Mouse (Mus musculus): ENCODE measurements around the gene Tekt5. TPM values are rescaled to one million over a fixed set of nuclear protein-coding genes. Genes with fewer than 3 reads are reported as not detected.

Tekt5 gene
- polyA plus RNA-seq, 1 experiment, result 15.5 TPM

GRCm38 (mm10) chr16:10337422-10338197 lies 57.7 kb downstream of the Tekt5 start:
- peak in 1 of 2 experiments; percentile 32 for DNase-seq (ENCODE audit: extremely low spot score in 1 of 2, low spot score in 1 of 2)

GRCm38 (mm10) chr16:10336454-10337421 lies 58.6 kb downstream of the Tekt5 start:
- DNase-seq (ENCODE audit: extremely low spot score in 1 of 2, low spot score in 1 of 2), result no peak

DNA sequence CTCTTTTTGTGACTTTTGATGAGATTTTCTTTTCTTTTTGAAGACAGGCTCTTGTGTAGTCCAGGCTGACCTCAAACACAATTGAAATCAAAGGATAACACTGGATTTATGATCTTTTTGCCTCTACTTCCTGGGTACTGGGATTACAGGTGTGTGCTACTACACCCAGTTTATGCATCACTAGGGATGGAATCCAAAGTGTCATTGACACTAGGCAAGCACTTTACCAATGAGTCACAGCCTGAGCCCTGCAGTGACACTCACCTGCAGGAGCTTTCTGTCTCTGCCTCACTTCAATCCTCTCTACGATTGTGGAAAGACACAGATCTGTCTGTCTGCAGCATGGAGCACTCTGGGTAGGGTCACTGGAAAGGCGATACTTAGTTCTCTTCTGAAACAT lies 59.3 kb downstream of the Tekt5 start:
- DNase-seq (ENCODE audit: extremely low spot score in 1 of 2, low spot score in 1 of 2), result no peak

GRCm38 (mm10) chr16:10332732-10333131 lies 62.6 kb downstream of the Tekt5 start:
- DNase-seq (ENCODE audit: extremely low spot score in 1 of 2, low spot score in 1 of 2), result no peak

GRCm38 (mm10) chr16:10330586-10331495 lies 64.4 kb downstream of the Tekt5 start:
- DNase-seq (ENCODE audit: extremely low spot score in 1 of 2, low spot score in 1 of 2), result no peak

GRCm38 (mm10) chr16:10327563-10328333 lies 67.5 kb downstream of the Tekt5 start:
- DNase-seq (ENCODE audit: extremely low spot score in 1 of 2, low spot score in 1 of 2), result no peak

GRCm38 (mm10) chr16:10319914-10320569 lies 75.2 kb downstream of the Tekt5 start:
- no peak for DNase-seq (ENCODE audit: extremely low spot score in 1 of 2, low spot score in 1 of 2)

DNA sequence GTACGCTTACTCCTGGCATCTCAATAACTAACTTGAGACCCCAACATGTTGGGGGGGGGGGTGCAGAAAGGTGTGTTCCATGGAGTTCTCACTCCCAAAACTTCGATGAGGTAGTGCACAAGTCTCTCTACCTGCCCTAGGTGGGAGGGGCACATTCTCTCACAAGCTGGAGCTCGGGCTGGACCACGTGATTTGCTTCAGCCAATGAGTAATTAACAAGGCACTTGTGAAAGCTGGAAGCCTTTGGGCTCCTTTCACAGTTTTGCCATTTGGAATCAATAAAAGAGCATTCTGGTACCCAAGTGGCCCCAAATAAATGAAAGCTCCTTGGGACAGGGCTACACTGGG lies 78.1 kb downstream of the Tekt5 start:
- no peak for DNase-seq (ENCODE audit: extremely low spot score in 1 of 2, low spot score in 1 of 2)

DNA sequence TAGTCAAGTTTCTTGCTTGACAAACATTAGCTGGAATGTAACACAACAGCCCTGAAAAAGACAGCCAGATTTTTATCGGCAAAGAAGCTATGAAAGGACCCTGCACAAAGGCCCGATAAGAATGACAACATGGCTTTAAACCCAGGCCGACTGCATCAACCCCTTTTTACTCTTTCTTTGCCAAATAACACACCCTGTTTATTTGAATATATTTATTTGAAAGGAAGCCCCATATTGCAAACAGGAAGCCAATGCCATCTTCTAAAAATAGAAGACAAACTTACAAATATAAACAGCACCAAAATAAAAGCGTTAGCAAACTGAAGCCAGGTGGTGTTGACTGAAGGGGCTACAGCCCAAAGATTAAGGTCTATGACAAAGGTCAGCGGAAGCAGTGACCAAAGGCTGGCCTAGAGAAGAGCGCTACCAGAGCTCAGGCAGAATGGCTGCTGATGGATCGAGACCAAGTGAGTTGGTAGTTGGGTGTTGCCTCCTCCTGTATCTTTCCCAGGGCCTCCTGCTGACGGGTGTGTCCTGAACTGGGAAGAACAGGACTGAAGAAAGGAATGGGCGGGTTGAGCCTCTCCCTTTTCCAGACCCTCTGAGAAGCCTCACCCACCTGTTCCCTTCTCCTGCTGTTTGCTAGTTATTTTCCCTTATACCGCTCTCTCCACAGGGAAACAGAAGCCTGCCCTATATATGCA lies 78.6 kb downstream of the Tekt5 start:
- DNase-seq (ENCODE audit: extremely low spot score in 1 of 2, low spot score in 1 of 2), result no peak

DNA sequence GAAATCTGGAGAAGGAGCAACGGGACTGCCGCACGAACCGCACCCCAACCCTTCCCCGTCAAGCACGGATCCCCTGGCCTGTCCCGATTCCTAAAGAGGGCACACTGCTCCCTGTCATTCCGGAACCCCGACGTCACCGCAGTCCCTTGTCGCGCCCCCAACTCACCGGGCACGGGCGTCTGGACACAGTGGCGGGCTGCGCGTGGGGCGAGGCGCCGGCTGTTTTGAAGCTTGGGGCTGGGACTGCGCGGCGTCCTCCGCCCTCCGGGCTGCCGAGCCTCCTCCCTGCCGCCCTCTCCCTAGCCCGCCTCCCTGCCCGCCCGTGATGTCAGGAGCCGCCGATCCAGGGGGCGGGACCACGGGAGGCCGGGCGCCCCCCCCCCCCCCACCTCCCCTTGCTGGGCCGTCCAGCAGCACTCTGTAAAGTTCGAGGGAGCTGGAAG lies 81.6 kb downstream of the Tekt5 start, which contains the start of gene Emp2:
Emp2 (minus strand) TSS at position 323 of the 443 bp plus-strand sequence.
- peak in 1 of 2 experiments; percentile 10 for DNase-seq (ENCODE audit: extremely low spot score in 1 of 2, low spot score in 1 of 2)

DNA sequence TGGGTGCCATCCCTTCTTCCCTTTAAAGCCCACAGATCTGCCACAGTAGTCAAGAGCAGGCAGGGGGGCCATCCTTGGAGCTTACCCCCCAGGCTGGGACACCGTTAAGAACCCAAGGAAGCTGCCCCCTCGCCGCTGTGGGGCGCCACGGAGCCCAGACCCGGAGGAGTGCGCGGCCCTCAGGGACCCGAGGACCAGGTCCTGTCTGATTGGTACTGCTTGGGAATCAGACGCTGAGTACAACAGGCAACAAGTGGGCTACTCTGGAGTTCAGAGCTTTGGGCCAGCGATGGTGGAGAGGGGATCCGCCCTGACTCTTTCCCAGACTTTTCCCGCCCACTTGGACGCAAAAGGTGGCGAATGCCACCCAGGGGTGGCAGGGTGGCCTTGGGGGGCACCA lies 82.1 kb downstream of the Tekt5 start:
- DNase-seq (ENCODE audit: extremely low spot score in 1 of 2, low spot score in 1 of 2), result no peak

- no peak for DNase-seq (ENCODE audit: extremely low spot score in 1 of 2, low spot score in 1 of 2)
Measured at GRCm38 (mm10) chr16:10311989-10312388, 83.3 kb downstream of the Tekt5 start.

DNA sequence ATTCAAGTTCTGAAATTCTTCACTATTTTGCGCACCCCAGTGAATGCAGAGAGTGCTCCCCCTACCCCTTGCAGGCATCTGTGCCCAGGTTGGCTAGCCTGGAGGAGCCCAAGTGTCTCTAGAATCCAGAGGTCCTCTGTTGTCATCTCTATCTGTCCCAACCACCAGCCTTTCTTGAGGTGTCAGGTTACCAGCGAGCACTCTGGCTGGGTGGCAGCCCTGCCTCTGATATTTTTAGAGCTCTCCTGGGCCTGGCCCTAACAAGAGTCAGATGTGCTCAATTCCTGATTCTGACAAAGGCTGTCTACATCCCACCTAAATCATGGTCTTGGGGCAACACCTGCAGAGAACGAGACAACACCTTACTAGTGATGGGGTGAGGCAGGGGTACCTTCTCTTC lies 84.2 kb downstream of the Tekt5 start:
- DNase-seq (ENCODE audit: extremely low spot score in 1 of 2, low spot score in 1 of 2), result no peak

DNA sequence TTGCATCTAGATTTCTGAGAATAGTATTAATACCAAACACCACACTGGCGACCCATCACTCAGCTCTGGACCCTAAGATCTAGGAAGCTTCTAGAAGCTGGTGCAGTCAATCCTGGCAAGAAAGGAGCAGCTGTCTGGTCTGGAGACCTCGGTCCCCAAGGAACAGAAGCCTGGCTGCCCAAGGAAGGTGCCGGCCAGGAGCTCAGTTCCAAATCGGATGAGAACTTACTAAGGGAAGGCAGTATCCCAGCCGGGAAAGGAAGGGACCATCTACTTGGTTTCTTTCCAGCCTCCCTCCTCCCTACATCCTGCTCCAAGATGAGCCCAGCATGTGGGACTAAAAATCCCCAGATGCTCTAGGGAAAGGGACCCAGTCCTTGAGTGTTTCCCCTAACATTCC lies 84.8 kb downstream of the Tekt5 start:
- no peak for DNase-seq (ENCODE audit: extremely low spot score in 1 of 2, low spot score in 1 of 2)

Other genes with a start within 250 kb of the Tekt5 start
- gene Rpl39l, start 225.3 kb downstream of the Tekt5 start, polyA plus RNA-seq (2012; rRNA removed), result 0.22 TPM in 1 of 2 replicates, not detected in the other
- gene Atf7ip2, start 202.8 kb downstream of the Tekt5 start, polyA plus RNA-seq (2012; rRNA removed), result not detected in 2 replicates
- 16.7 and 19.3 TPM in 2 replicates for gene Emp2, start 81.5 kb downstream of the Tekt5 start, polyA plus RNA-seq (2012; rRNA removed)
- gene Nubp1, start 16.5 kb upstream of the Tekt5 start, polyA plus RNA-seq (2012; rRNA removed), result 25.6 and 26.4 TPM in 2 replicates
- 27.4 and 32.4 TPM in 2 replicates for gene Tvp23a, start 51.9 kb upstream of the Tekt5 start, polyA plus RNA-seq (2012; rRNA removed)
- gene Ciita, start 84.6 kb upstream of the Tekt5 start, polyA plus RNA-seq (2012; rRNA removed), result 0.08 and 0.13 TPM in 2 replicates
- 65.7 and 77.7 TPM in 2 replicates for gene Dexi, start 147.6 kb upstream of the Tekt5 start, polyA plus RNA-seq (2012; rRNA removed)
- 44.2 and 48.6 TPM in 2 replicates for gene Clec16a, start 149.8 kb upstream of the Tekt5 start, polyA plus RNA-seq (2012; rRNA removed)

Measured in frontal cortex, adult 2 months (tissue).